Mouse (Mus musculus) heart, adult 10 weeks (tissue): ENCODE data around the gene Ube2k. TPM values are rescaled to one million over a fixed set of nuclear protein-coding genes. Genes with fewer than 3 reads are reported as not detected.

Source experiments
- polyA plus RNA-seq: library from polyadenylated mRNA; stranded (reverse); fragments of 350-450 nt; fragmentation: Illumina TruSeq; extraction: RNeasy Lipid Tissue Mini Kit (QIAGEN cat#74804); gene quantifications from one replicate; pipeline ENCODE4 v1.2.3, GENCODE M21; 2014; ENCODE audit warnings: low read depth, low replicate concordance

Gene Ube2k
- 69.2 TPM for polyA plus RNA-seq

GRCm38 (mm10) chr5:65536751-65537419 is at the start of gene Ube2k, which contains the start of gene Smim14:
TSS of gene Ube2k (plus strand) at chr5:65537233.
TSS of gene Smim14 (minus strand) at chr5:65537184.

GRCm38 (mm10) chr5:65492716-65493531 is 44.1 kb upstream of the Ube2k start, which contains the start of gene Gm43552:
TSS of gene Gm43552 (minus strand) at chr5:65492833.

Other genes with a start within 250 kb of the Ube2k start
- gene Rfc1, start 201.6 kb upstream of the Ube2k start, polyA plus RNA-seq = 23.0 TPM
- 0.42 TPM for gene Klb, start 188.9 kb upstream of the Ube2k start, polyA plus RNA-seq
- 712 TPM for gene Rpl9, start 145.8 kb upstream of the Ube2k start, polyA plus RNA-seq
- 58.5 TPM for gene Lias, start 145.7 kb upstream of the Ube2k start, polyA plus RNA-seq
- 15.8 TPM for gene Ugdh, start 101.3 kb upstream of the Ube2k start, polyA plus RNA-seq
- gene Gm43552, start 44.4 kb upstream of the Ube2k start, polyA plus RNA-seq = not detected
- gene Smim14, start within 50 bp of the Ube2k start, polyA plus RNA-seq = 81.5 TPM
- 40.3 TPM for gene Pds5a, start 161.0 kb downstream of the Ube2k start, polyA plus RNA-seq
- 5.6 TPM for gene N4bp2, start 226.3 kb downstream of the Ube2k start, polyA plus RNA-seq